Mouse (Mus musculus): ENCODE results near the gene Hsf2bp. TPM values are rescaled to one million over a fixed set of nuclear protein-coding genes. Genes with fewer than 3 reads are reported as not detected.

Gene Hsf2bp
- total and polyA plus RNA-seq, 3 experiments: 0.34 to 1.0 (median 0.75) TPM

- Histone ChIP-seq H3K27me3 (replicated peaks) (no peaks in the 10 kb centered on the region), H3K4me3 (replicated peaks in 1 of 3; ENCODE audit: low read depth in 2 of 3, low read length in 2 of 3, poor library complexity in 1 of 3) (no peak overlapping the region), H3K79me2 (replicated peaks; ENCODE audit: control insufficient read depth, extremely low read depth, insufficient read depth, poor library complexity, severe bottlenecking) (no peaks in the 10 kb centered on the region), H3K27ac (ENCODE audit: insufficient read depth, low read depth) (no peak overlapping the region), H3K4me1 (ENCODE audit: control insufficient read depth in 1 of 2, insufficient read depth in 2 of 2) (no peaks in the 10 kb centered on the region), H3K9me3 (replicated peaks; ENCODE audit: low read length) (no peaks in the 10 kb centered on the region), H3K4me2 (ENCODE audit: insufficient read depth, low read depth, poor library complexity, severe bottlenecking) (no peak overlapping the region), H3K36me3 (replicated peaks in 1 of 2; ENCODE audit: control insufficient read depth in 1 of 2, insufficient read depth in 1 of 2, low read length in 1 of 2) (peaks cover 78 to 95% of the 10 kb centered on the region in 2 experiments), H3K9ac (ENCODE audit: insufficient read depth, low read depth) (no peak overlapping the region)
- TF ChIP-seq JUND (conservative IDR thresholded peaks at IDR 0.05; ENCODE audit: low read depth, low read length): no peak
- no peak for TF ChIP-seq ZMIZ1 (IDR thresholded peaks at IDR 0.05; ENCODE audit: low read depth, low read length)
- TF ChIP-seq UBTF (IDR thresholded peaks at IDR 0.05; ENCODE audit: low read depth, low read length): no peak
- no peak for TF ChIP-seq GABPA (IDR thresholded peaks at IDR 0.05; ENCODE audit: insufficient replicate concordance, low read depth, low read length)
- TF ChIP-seq SIN3A (IDR thresholded peaks at IDR 0.05; ENCODE audit: low read length): no peak
- no peak for TF ChIP-seq ETS1 (conservative IDR thresholded peaks at IDR 0.05; ENCODE audit: low read depth, low read length)
- TF ChIP-seq CHD1 (IDR thresholded peaks at IDR 0.05; ENCODE audit: low read depth, low read length): no peak
- TF ChIP-seq TBP (conservative IDR thresholded peaks at IDR 0.05; ENCODE audit: low read depth, low read length): no peak
- TF ChIP-seq RCOR1 (conservative IDR thresholded peaks at IDR 0.05; ENCODE audit: low read depth, low read length): no peak
- TF ChIP-seq E2F4 (IDR thresholded peaks at IDR 0.05; ENCODE audit: insufficient replicate concordance, low read depth, low read length): no peak
- TF ChIP-seq BHLHE40 (IDR thresholded peaks at IDR 0.05; ENCODE audit: low read depth, low read length): no peak
- TF ChIP-seq MXI1 (IDR thresholded peaks at IDR 0.05; ENCODE audit: low read depth, low read length): no peak
- dilution Hi-C loops (cut with MboI; ENCODE audit: extremely low pct_ligation_motif_present, extremely low pct_unique_long_range_greater_than_20kb, low sequenced_read_pairs) (no loop called here), in situ Hi-C loops (cut with MboI; ENCODE audit: low pct_ligation_motif_present, low pct_unique_long_range_greater_than_20kb, low sequenced_read_pairs) (no loop called here)
- no peak for DNase-seq (ENCODE audit: extremely low read depth)
Measured at GRCm38 (mm10) chr17:32059084-32059483, 22.9 kb upstream of the Hsf2bp start.

- no peaks in the 10 kb centered on the region for H3K9me3 ChIP-seq (replicated peaks; ENCODE audit: low read length)
- dilution Hi-C loops (cut with MboI; ENCODE audit: extremely low pct_ligation_motif_present, extremely low pct_unique_long_range_greater_than_20kb, low sequenced_read_pairs): no loop called here
- H3K27me3 ChIP-seq (replicated peaks): no peaks in the 10 kb centered on the region
- H3K4me1 ChIP-seq (ENCODE audit: control insufficient read depth in 1 of 2, insufficient read depth in 2 of 2): no peaks in the 10 kb centered on the region
- H3K79me2 ChIP-seq (replicated peaks; ENCODE audit: control insufficient read depth, extremely low read depth, insufficient read depth, poor library complexity, severe bottlenecking): no peaks in the 10 kb centered on the region
- H3K27ac ChIP-seq (ENCODE audit: insufficient read depth, low read depth): no peak overlapping the region
- no peak for TF ChIP-seq POLR2A (IDR thresholded peaks at IDR 0.05; ENCODE audit: low read depth, low read length)
- no peak for TF ChIP-seq IRF4 (IDR thresholded peaks at IDR 0.05; ENCODE audit: low read depth, low read length)
- no peak for TF ChIP-seq HCFC1 (IDR thresholded peaks at IDR 0.05; ENCODE audit: low read depth, low read length)
- no peak for TF ChIP-seq E2F4 (IDR thresholded peaks at IDR 0.05; ENCODE audit: insufficient replicate concordance, low read depth, low read length)
- no peak for TF ChIP-seq RCOR1 (conservative IDR thresholded peaks at IDR 0.05; ENCODE audit: low read depth, low read length)
- no peak for TF ChIP-seq KAT2A (IDR thresholded peaks at IDR 0.05; ENCODE audit: insufficient replicate concordance, low read length)
- no peak for TF ChIP-seq TCF12 (IDR thresholded peaks at IDR 0.05; ENCODE audit: low read depth, low read length)
- no peak for TF ChIP-seq UBTF (IDR thresholded peaks at IDR 0.05; ENCODE audit: low read depth, low read length)
- no peak for TF ChIP-seq MAFK (IDR thresholded peaks at IDR 0.05; ENCODE audit: insufficient replicate concordance, low read length)
- no peak for TF ChIP-seq SIN3A (IDR thresholded peaks at IDR 0.05; ENCODE audit: low read length)
- no peak for TF ChIP-seq NRF1 (IDR thresholded peaks at IDR 0.05; ENCODE audit: low read depth, low read length)
- no peak for TF ChIP-seq ZKSCAN1 (IDR thresholded peaks at IDR 0.05; ENCODE audit: borderline replicate concordance, low read depth, low read length)
- TF ChIP-seq SMC3 (IDR thresholded peaks at IDR 0.05; ENCODE audit: low read depth, low read length): no peak
- TF ChIP-seq GABPA (IDR thresholded peaks at IDR 0.05; ENCODE audit: insufficient replicate concordance, low read depth, low read length): no peak
- no peak for TF ChIP-seq ZMIZ1 (IDR thresholded peaks at IDR 0.05; ENCODE audit: low read depth, low read length)
- no peak for TF ChIP-seq POLR2AphosphoS2 (IDR thresholded peaks at IDR 0.05; ENCODE audit: low read depth, low read length)
- no peak for TF ChIP-seq ZC3H11A (IDR thresholded peaks at IDR 0.05; ENCODE audit: low read depth, low read length)
- TF ChIP-seq PAX5 (IDR thresholded peaks at IDR 0.05; ENCODE audit: low read length): no peak
- TF ChIP-seq JUN (IDR thresholded peaks at IDR 0.05; ENCODE audit: insufficient read depth, low read depth, low read length): no peak
- no peak for TF ChIP-seq CTCF (conservative IDR thresholded peaks at IDR 0.05 in 1 of 2, IDR thresholded peaks at IDR 0.05 in 1 of 2; ENCODE audit: low read depth in 2 of 2, low read length in 2 of 2)
- no peak overlapping the region for H3K4me2 ChIP-seq (ENCODE audit: insufficient read depth, low read depth, poor library complexity, severe bottlenecking)
- H3K36me3 ChIP-seq (replicated peaks in 1 of 2; ENCODE audit: control insufficient read depth in 1 of 2, insufficient read depth in 1 of 2, low read length in 1 of 2): peaks cover 89 to 99% of the 10 kb centered on the region in 2 experiments
- in situ Hi-C loops (cut with MboI; ENCODE audit: low pct_ligation_motif_present, low pct_unique_long_range_greater_than_20kb, low sequenced_read_pairs): no loop called here
- no peak for DNase-seq (ENCODE audit: extremely low read depth)
- no peak overlapping the region for H3K4me3 ChIP-seq (replicated peaks in 1 of 3; ENCODE audit: low read depth in 2 of 3, low read length in 2 of 3, poor library complexity in 1 of 3)
- H3K9ac ChIP-seq (ENCODE audit: insufficient read depth, low read depth): no peak overlapping the region
Measured at GRCm38 (mm10) chr17:32057843-32058242, 21.7 kb upstream of the Hsf2bp start.

All from CH12.LX (cell line).